Mouse (Mus musculus) embryonic facial prominence, embryonic 15.5 days (tissue): ENCODE results near the gene Spsb2. TPM values are rescaled to one million over a fixed set of nuclear protein-coding genes. Genes with fewer than 3 reads are reported as not detected.

Experiments used
- ATAC-seq: fragments of 200-750 bp; cut with Nextera tagmentation; 2 replicates; pipeline ENCODE4 v1.8.0; 2017; ENCODE audit warnings: low read depth, moderate TSS enrichment; ENCODE audit not compliant: insufficient number of reproducible peaks, low FRiP score, low TSS enrichment
- H3K27ac ChIP-seq: fragments of 300-500 bp; sonication (generic); replicated peaks from 2 replicates; pipeline ENCODE4 v1.5.1; 2015; ENCODE audit warnings: mild to moderate bottlenecking, inconsistent platforms
- H3K27me3 ChIP-seq: fragments of 300-500 bp; sonication (generic); 2 replicates; pipeline ENCODE4 v1.6.1; 2015; ENCODE audit warnings: inconsistent platforms
- H3K36me3 ChIP-seq: fragments of 300-500 bp; sonication (generic); 2 replicates; pipeline ENCODE4 v1.6.1; 2015; ENCODE audit warnings: mild to moderate bottlenecking, inconsistent platforms
- H3K4me1 ChIP-seq: fragments of 300-500 bp; sonication (generic); 2 replicates; pipeline ENCODE4 v1.6.1; 2015; ENCODE audit warnings: inconsistent platforms
- H3K4me2 ChIP-seq: fragments of 300-500 bp; sonication (generic); replicated peaks from 2 replicates; pipeline ENCODE4 v1.6.1; 2015; ENCODE audit warnings: mild to moderate bottlenecking, inconsistent platforms
- H3K4me3 ChIP-seq: fragments of 300-500 bp; sonication (generic); replicated peaks from 2 replicates; pipeline ENCODE4 v1.5.1; 2015; ENCODE audit warnings: mild to moderate bottlenecking, inconsistent platforms
- H3K9ac ChIP-seq: fragments of 300-500 bp; sonication (generic); 2 replicates; pipeline ENCODE4 v1.6.1; 2015; ENCODE audit warnings: inconsistent platforms
- H3K9me3 ChIP-seq: fragments of 300-500 bp; sonication (generic); replicated peaks from 2 replicates; pipeline ENCODE4 v1.6.1; 2016; ENCODE audit warnings: inconsistent platforms
- WGBS: fragments of 180-500 bp; shearing (Covaris S2); methylation state at CpG from one replicate; pipeline ENCODE4 v1.1.7; 2015; 5-methylcytosine and 5-hydroxymethylcytosine counted together
- polyA plus RNA-seq: library from polyadenylated mRNA; unstranded; fragments of >200 nt; fragmentation: Nextera tagmentation; extraction: Ambion mirVana; gene quantifications from 2 replicates; pipeline ENCODE4 v1.2.1, GENCODE M21; 2015

Spsb2 gene
- 16.4 and 17.5 TPM in 2 replicates for polyA plus RNA-seq

DNA sequence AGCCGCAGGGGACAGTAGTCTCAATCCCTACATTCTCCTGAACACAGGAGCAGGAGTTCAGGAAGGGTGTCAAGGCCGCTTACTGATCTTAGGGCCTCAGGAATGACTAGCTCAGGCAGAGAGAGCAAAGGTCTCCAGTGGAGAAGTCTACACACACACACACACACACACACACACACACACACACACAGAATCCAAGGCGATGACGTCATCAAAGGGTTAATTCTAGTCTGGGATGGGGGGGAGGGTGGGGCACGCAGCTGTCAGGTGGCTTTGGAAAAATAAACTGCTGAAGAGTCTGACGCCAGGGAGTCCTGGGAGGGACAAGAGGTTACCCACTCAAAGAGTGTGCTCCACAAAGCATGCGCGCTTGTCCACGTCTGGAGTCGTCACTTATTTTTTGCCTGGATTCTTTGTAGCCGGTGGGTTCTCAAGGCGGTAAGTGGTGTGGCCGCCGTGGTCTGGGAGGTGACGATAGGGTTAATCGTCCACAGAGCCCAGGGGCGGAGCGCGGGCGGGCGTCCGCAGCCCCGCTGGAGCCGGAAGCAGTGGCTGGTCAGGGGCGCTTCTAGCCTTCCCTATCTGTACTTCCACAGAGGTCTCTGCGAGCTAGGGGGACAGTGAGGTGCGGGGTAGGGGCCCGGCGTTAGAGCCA lies at the start of gene Spsb2:
TSS of gene Spsb2 (plus strand) at position 304 of the 655 bp plus-strand sequence.
- 5% methylated on average over 29 of the region's 29 CpGs for WGBS
- Histone ChIP-seq H3K4me1 (peaks cover 52% of the 10 kb centered on the region), H3K4me3 (peak within 1 kb of the TSS; percentile 49), H3K27ac (peak within 1 kb of the TSS; percentile 88), H3K27me3 (no peaks in the 10 kb centered on the region), H3K36me3 (peaks cover 24% of the 10 kb centered on the region), H3K4me2 (peak within 1 kb of the TSS; percentile 76), H3K9me3 (no peaks in the 10 kb centered on the region), H3K9ac (peak within 1 kb of the TSS; percentile 23)
- peak; percentile 21 for ATAC-seq

DNA sequence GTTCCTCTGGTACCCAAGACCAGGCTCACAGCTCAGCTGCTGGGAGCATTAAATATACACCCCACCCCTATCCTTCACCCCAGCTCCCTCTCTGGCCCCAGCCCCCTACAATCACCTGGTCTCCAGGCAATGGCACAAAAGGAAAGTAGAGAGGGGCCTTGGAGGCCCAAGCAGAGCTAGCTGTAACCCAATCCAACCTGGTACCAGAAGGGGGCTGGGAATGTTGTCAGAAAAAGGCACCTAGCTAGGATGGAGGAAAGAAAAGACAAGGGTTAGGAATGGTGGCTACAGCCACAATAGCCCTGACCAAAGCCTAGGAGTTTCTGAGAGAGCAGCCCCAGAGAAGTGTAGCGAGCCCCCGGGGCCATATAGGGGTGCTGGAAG lies 49.6 kb upstream of the Spsb2 start:
- H3K9me3 ChIP-seq: no peaks in the 10 kb centered on the region
- no peaks in the 10 kb centered on the region for H3K27me3 ChIP-seq
- H3K27ac ChIP-seq: peak overlapping the region; percentile 98
- peak overlapping the region; percentile 78; the same call in 1 of the 2 replicates for H3K4me3 ChIP-seq
- peaks cover 42% of the 10 kb centered on the region for H3K4me1 ChIP-seq
- peak overlapping the region; percentile 70 for H3K4me2 ChIP-seq
- no peak overlapping the region for H3K9ac ChIP-seq
- 46% methylated on average over 2 of the region's 2 CpGs for WGBS
- ATAC-seq: no peak
- H3K36me3 ChIP-seq: no peaks in the 10 kb centered on the region; the same call in 1 of the 2 replicates

DNA sequence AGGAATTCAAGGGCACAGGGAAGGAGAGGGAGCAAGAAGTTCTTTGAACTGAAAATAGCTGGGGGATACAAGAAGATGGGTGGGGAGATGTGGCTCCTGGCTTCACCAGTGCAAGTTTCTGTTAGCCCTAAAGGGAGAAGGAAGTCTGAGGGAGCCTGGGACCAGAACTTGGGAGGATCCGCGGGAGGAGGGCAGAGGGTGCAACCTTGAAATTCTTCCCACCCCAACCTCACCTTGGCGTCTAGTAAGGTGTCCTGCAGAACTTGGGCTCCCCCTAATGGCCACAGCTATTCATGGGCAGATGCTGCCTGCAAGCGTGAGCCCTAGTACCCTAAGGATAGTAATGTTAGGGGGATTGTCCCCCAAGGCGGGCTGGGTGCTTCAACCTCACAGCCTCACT lies 49.2 kb upstream of the Spsb2 start:
- Histone ChIP-seq H3K9me3 (no peaks in the 10 kb centered on the region), H3K36me3 (no peaks in the 10 kb centered on the region; the same call in 1 of the 2 replicates), H3K4me2 (peak overlapping the region; percentile 70), H3K9ac (no peak overlapping the region), H3K27ac (peak overlapping the region; percentile 98), H3K4me1 (peaks cover 39% of the 10 kb centered on the region), H3K4me3 (0 out of 2 replicates have a peak overlapping the region, but pooled peaks have one; percentile 78), H3K27me3 (no peaks in the 10 kb centered on the region)
- ATAC-seq: 0 out of 2 replicates have a peak, but pooled peaks have one; percentile 22
- WGBS: 3% methylated on average over 5 of the region's 5 CpGs

DNA sequence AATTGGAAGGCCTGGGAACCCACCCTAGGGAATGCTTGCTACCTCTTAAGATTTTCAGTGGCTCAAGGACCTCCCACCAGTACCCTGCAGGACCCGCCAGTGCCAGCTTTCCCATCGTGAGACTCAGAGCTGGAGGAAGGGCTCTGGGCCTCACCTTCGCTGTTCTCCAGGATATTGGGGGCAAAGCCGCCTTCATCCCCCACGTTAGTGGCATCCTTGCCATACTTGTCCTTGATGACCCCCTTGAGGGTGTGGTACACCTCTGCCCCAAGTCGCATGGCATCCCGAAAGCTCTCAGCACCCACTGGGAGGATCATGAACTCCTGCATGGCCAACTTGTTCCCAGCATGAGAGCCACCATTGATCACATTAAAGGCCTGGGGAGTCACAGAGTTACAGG lies 42.5 kb upstream of the Spsb2 start:
- WGBS: 75% methylated on average over 7 of the region's 7 CpGs
- Histone ChIP-seq H3K27me3 (no peaks in the 10 kb centered on the region), H3K36me3 (peaks cover 4% of the 10 kb centered on the region; the same call in 1 of the 2 replicates), H3K9ac (no peak overlapping the region), H3K9me3 (no peaks in the 10 kb centered on the region), H3K4me2 (no peak overlapping the region), H3K4me3 (no peak overlapping the region), H3K27ac (no peak overlapping the region), H3K4me1 (peaks cover 26% of the 10 kb centered on the region)
- ATAC-seq: no peak

DNA sequence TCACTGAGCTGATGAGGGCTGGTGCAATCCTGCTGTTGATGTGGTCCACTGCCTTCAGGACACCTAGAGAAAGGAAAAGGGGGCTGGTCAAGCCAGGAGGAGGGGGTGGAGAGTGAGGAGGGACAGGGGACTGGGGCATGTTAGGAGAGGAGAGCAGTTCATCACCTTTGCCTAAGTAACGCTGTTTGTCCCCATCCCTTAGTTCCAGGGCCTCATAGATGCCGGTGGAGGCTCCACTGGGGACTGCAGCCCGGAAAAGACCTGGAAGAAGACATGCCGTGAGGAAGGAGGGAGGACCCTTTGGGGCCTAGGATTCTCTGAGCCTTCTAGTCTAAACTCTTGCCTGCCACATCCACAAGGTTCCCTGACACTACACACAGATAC lies 40.9 kb upstream of the Spsb2 start:
- Histone ChIP-seq H3K4me3 (0 out of 2 replicates have a peak overlapping the region, but pooled peaks have one; percentile 54), H3K27ac (0 out of 2 replicates have a peak overlapping the region, but pooled peaks have one; percentile 7)

DNA sequence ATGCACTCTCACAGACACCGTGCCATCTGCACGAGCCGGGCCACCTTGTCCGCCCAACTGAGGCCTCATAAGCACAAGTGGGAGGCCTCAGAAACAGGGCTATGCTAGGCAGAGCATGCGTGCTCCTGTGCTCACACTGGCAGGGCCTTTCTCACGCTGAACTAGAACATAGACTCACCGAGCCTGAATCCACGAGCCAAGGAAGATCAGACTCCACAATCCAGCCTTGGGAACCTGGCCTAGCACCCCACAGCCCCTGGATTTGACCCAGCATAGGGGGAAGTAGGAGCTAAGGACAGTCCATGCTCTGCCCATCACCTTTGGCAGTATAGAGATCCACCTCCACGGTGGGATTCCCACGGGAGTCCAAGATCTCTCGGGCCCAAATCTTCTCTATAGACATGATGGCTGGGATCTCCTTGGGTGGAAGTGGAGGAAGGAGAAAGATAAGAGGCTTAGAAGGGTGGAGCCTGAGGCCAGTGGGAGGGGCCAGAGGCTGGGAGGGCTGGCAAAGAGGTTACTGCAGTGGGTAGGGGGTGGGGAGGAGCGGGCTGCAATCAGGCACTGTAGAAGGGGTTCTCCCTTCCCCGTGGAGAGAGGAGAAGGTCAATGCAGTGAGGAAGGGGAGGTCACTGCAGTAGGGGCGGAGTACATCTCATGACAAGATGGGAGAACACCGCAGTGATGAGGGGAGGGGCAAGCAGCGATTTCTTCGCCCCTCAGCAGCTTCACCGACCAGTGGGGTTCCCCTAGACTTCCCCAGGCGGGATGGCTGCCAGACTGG lies 40.3 kb upstream of the Spsb2 start:
- peak overlapping the region; percentile 86 for H3K4me2 ChIP-seq
- no peaks in the 10 kb centered on the region for H3K9me3 ChIP-seq
- H3K9ac ChIP-seq: no peak overlapping the region; the same call in 1 of the 2 replicates
- H3K4me1 ChIP-seq: peaks cover 26% of the 10 kb centered on the region
- no peaks in the 10 kb centered on the region for H3K27me3 ChIP-seq
- H3K4me3 ChIP-seq: peak overlapping the region; percentile 54
- H3K36me3 ChIP-seq: 0 out of 2 replicates have a peak, but pooled peaks cover 4% of the 10 kb centered on the region
- WGBS: 24% methylated on average over 19 of the region's 19 CpGs
- peak; percentile 23; the same call in 1 of the 2 replicates for ATAC-seq
- 0 out of 2 replicates have a peak overlapping the region, but pooled peaks have one; percentile 7 for H3K27ac ChIP-seq

More for the DNA sequence above, 40.9 kb upstream of the Spsb2 start:
- Histone ChIP-seq H3K27me3 (no peaks in the 10 kb centered on the region), H3K36me3 (peaks cover 4% of the 10 kb centered on the region; the same call in 1 of the 2 replicates), H3K4me2 (peak overlapping the region; percentile 86; the same call in 1 of the 2 replicates), H3K9ac (no peak overlapping the region), H3K9me3 (no peaks in the 10 kb centered on the region), H3K4me1 (peaks cover 26% of the 10 kb centered on the region)
- no peak for ATAC-seq
- WGBS: 50% methylated on average over 4 of the region's 4 CpGs

DNA sequence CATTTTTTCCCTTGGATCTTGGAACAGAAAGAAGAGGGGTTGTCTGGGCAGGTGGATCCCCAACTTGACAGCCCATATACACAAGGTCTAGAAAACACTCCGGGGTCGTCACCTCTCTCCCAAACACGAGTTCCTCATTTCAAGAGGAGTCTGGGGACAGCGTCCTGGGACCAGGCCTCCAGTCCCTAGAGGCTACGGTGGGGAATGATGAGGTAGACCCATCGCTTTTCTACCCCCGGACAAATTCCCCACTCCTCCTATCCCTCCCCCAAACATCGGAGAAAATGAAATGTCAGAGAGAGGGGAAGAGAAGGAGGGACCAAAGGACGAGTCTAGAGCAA lies 39.8 kb upstream of the Spsb2 start:
- 6% methylated on average over 9 of the region's 9 CpGs for WGBS
- Histone ChIP-seq H3K4me2 (peak overlapping the region; percentile 86), H3K9me3 (no peaks in the 10 kb centered on the region), H3K36me3 (0 out of 2 replicates have a peak, but pooled peaks cover 4% of the 10 kb centered on the region), H3K27me3 (no peaks in the 10 kb centered on the region), H3K4me3 (peak overlapping the region; percentile 54), H3K27ac (peak overlapping the region; percentile 9; the same call in 1 of the 2 replicates), H3K9ac (peak overlapping the region; percentile 43; the same call in 1 of the 2 replicates), H3K4me1 (peaks cover 26% of the 10 kb centered on the region)
- ATAC-seq: no peak

DNA sequence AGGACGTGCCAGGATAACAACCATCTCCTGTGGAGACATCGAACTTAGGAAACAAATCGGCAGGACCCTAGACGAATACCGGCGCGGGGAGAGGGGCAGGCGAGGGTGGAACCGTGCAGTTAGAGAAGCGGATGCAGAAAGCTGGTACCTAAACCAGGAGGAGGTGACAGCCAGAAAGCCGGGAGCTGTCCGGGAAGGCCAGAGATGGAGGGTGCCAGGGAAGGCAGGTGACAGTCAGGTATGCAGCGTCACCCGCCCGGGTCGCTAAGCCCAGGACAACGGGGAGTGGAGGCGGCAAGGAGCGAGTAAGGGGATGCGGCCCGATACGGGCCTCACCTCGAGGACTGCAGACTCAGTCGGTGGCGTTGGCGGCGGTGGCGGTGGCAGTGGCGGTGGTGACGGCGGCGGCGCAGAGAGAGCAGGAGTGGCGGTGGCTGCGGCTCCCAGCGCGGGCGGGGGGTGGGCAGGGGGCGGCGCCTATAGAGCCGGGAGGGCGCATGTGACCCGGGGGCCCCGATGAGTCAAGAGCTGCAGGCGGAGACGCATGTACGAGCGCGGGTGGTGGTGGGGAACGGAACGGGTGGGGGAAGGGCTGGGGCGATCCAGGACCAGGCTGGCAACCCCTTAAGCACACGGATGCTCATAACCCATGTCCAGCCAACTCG lies 39.2 kb upstream of the Spsb2 start, which contains the start of gene Eno2:
TSS of gene Eno2 (minus strand) at position 573 of the 665 bp plus-strand sequence.
- peak; percentile 67 for ATAC-seq
- Histone ChIP-seq H3K27ac (peak within 1 kb of the TSS; percentile 63; the same call in 1 of the 2 replicates), H3K9me3 (no peaks in the 10 kb centered on the region), H3K9ac (peak within 1 kb of the TSS; percentile 43), H3K36me3 (0 out of 2 replicates have a peak, but pooled peaks cover 4% of the 10 kb centered on the region), H3K4me3 (peak within 1 kb of the TSS; percentile 54), H3K27me3 (no peaks in the 10 kb centered on the region), H3K4me2 (peak within 1 kb of the TSS; percentile 86), H3K4me1 (peaks cover 26% of the 10 kb centered on the region)
- WGBS: under 1% methylated on average over 50 of the region's 54 CpGs

DNA sequence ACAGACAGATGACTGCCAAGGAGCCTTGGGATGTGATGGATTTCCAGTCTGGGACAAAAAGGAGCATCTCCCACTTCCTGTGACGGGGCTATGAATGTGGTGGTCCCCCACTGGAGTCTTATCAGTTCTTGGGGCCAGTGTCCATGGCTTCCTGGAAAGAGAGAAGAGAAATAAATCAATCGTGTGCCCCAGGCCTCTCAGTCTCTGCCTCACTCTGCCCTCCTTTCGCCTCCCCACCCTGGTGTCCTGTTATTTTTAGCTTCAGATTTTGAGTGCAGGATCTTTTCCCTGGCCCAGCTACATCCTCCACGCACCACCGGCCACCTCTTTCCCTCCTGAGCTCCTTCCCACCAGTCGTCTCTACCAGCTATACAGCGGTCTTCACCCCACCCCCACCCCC lies 38.4 kb upstream of the Spsb2 start:
- H3K4me3 ChIP-seq: peak overlapping the region; percentile 54
- WGBS: 65% methylated on average over 7 of the region's 7 CpGs
- H3K27ac ChIP-seq: no peak overlapping the region
- H3K9me3 ChIP-seq: no peaks in the 10 kb centered on the region
- no peaks in the 10 kb centered on the region for H3K27me3 ChIP-seq
- 0 out of 2 replicates have a peak, but pooled peaks cover 4% of the 10 kb centered on the region for H3K36me3 ChIP-seq
- peak overlapping the region; percentile 43; the same call in 1 of the 2 replicates for H3K9ac ChIP-seq
- ATAC-seq: no peak
- peaks cover 26% of the 10 kb centered on the region for H3K4me1 ChIP-seq
- H3K4me2 ChIP-seq: peak overlapping the region; percentile 86

DNA sequence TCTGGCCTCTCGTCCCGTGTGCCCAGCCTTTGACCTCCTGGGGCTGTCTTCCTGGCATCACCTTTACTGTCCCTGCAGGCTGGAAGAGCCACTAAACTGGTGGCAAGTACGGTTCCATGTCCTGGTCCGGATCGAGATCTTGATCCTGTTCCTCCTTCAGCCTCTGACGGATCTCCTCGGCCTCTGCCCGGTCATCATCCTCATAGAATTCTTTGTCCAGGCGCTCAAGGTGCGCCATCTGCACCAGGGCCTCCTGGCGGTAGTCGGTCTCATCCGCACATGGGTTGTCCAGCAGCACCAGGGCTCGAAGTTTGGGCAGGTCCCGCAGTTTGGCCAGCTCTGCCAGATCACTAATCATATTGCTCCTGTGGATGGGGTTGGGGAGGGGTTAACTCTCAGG lies 38.0 kb upstream of the Spsb2 start:
- no peak overlapping the region for H3K4me3 ChIP-seq
- H3K36me3 ChIP-seq: 0 out of 2 replicates have a peak, but pooled peaks cover 4% of the 10 kb centered on the region
- WGBS: 90% methylated on average over 15 of the region's 15 CpGs
- H3K4me1 ChIP-seq: peaks cover 26% of the 10 kb centered on the region
- no peaks in the 10 kb centered on the region for H3K9me3 ChIP-seq
- ATAC-seq: no peak
- no peaks in the 10 kb centered on the region for H3K27me3 ChIP-seq
- no peak overlapping the region for H3K9ac ChIP-seq
- H3K27ac ChIP-seq: no peak overlapping the region
- no peak overlapping the region for H3K4me2 ChIP-seq
